Mouse (Mus musculus): ENCODE measurements around the gene Cmip. TPM values are rescaled to one million over a fixed set of nuclear protein-coding genes. Genes with fewer than 3 reads are reported as not detected.
"Not testable (repeated sequence)": the region's sequence is repeated elsewhere in the genome, so short reads cannot be mapped to it uniquely, and the experiment has no call there.

The Cmip gene
- total RNA-seq, 2 experiments from 2014 or later = 32.2 to 34.5 TPM

GRCm38 (mm10) chr8:117387642-117388041, 130.8 kb downstream of the Cmip start:
- no peak for DNase-seq

GRCm38 (mm10) chr8:117388370-117388769, 131.5 kb downstream of the Cmip start:
- DNase-seq = no peak

GRCm38 (mm10) chr8:117393853-117394252, 137.0 kb downstream of the Cmip start:
- no peak for DNase-seq

- no peak for DNase-seq
Observed at GRCm38 (mm10) chr8:117395055-117395454, 138.2 kb downstream of the Cmip start.

GRCm38 (mm10) chr8:117396884-117397283, 140.0 kb downstream of the Cmip start:
- no peak for DNase-seq

GRCm38 (mm10) chr8:117397751-117398150, 140.9 kb downstream of the Cmip start:
- DNase-seq = no peak

GRCm38 (mm10) chr8:117399229-117399628, 142.4 kb downstream of the Cmip start:
- no peak for DNase-seq

- no peak for DNase-seq
Observed at GRCm38 (mm10) chr8:117400820-117401219, 144.0 kb downstream of the Cmip start.

- no peak for DNase-seq
Observed at GRCm38 (mm10) chr8:117401880-117402279, 145.0 kb downstream of the Cmip start.

- DNase-seq = no peak
Observed at GRCm38 (mm10) chr8:117402911-117403704, 146.2 kb downstream of the Cmip start.

GRCm38 (mm10) chr8:117403705-117404476, 147.0 kb downstream of the Cmip start:
- no peak for DNase-seq

- no peak for DNase-seq
Observed at GRCm38 (mm10) chr8:117406081-117406480, 149.2 kb downstream of the Cmip start.

- no peak for DNase-seq
Observed at GRCm38 (mm10) chr8:117408634-117409033, 151.8 kb downstream of the Cmip start.

GRCm38 (mm10) chr8:117409056-117409455, 152.2 kb downstream of the Cmip start:
- no peak for DNase-seq

- peak; percentile 60 for DNase-seq
Observed at GRCm38 (mm10) chr8:117410391-117410790, 153.5 kb downstream of the Cmip start.

- no peak for DNase-seq
Observed at GRCm38 (mm10) chr8:117410901-117411300, 154.0 kb downstream of the Cmip start.

- DNase-seq = peak; percentile 24
Observed at GRCm38 (mm10) chr8:117412232-117412631, 155.4 kb downstream of the Cmip start.

GRCm38 (mm10) chr8:117417830-117418229, 161.0 kb downstream of the Cmip start:
- no peak for DNase-seq

GRCm38 (mm10) chr8:117420841-117421534, 164.1 kb downstream of the Cmip start:
- DNase-seq = peak; percentile 31

GRCm38 (mm10) chr8:117421838-117422237, 165.0 kb downstream of the Cmip start:
- no peak for DNase-seq

- no peak for DNase-seq
Observed at GRCm38 (mm10) chr8:117422343-117422742, 165.5 kb downstream of the Cmip start.

GRCm38 (mm10) chr8:117423029-117423428, 166.2 kb downstream of the Cmip start:
- DNase-seq = peak; percentile 85

- not testable (repeated sequence) for DNase-seq
Observed at GRCm38 (mm10) chr8:117427816-117428215, 171.0 kb downstream of the Cmip start.

Data from heart, postnatal 4 days (tissue).